Mouse (Mus musculus) small intestine, adult 2 months (tissue): ENCODE results near the gene Whamm.

Experiments used
- CTCF ChIP-seq: fragments of 200-500 bp; IDR thresholded peaks from 2 replicates; pipeline ENCODE4 v1.5.1; 2012; ENCODE audit warnings: low read depth, mild to moderate bottlenecking, control low read depth, inconsistent platforms, low read length, moderate library complexity, mixed read lengths; ENCODE audit not compliant: insufficient replicate concordance, insufficient read length; ENCODE audit errors: extremely low read depth
- POLR2A ChIP-seq: fragments of 200-500 bp; IDR thresholded peaks from 2 replicates; pipeline ENCODE4 v1.6.1; 2012; ENCODE audit warnings: low read depth, mild to moderate bottlenecking, control low read depth, inconsistent platforms, low read length, moderate library complexity

- no peak for TF ChIP-seq CTCF
- no peak for TF ChIP-seq POLR2A
Measured at GRCm38 (mm10) chr7:81615031-81615430, 44.0 kb downstream of the Whamm start.
